Mouse (Mus musculus): ENCODE results near the gene Epha3. TPM values are rescaled to one million over a fixed set of nuclear protein-coding genes. Genes with fewer than 3 reads are reported as not detected.

Epha3 gene
- polyA plus RNA-seq, 1 experiment from 2014 or later: 79.3 TPM

DNA sequence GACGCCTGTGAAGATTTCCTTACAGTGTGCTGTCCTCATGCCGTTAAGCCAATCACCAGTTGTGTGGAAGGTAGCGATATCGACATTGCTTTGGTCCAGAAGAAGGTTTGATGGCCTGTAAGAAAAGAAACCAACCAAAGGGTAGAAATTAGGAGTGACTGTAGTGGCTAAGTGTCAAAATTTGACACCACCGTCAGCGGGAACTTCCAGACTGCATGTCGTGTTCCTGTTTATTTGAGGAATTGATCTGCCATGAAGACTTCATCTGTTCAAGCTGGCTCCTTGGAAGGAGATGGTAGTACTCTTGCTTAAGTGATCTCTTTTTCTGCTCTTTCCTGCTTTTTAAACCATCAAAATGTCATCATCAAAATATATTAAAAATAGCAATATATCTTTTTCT is 311.4 kb downstream of the Epha3 start:
- Histone ChIP-seq H3K4me1 (replicated peaks; ENCODE audit: control insufficient read depth, insufficient read depth, low read length) (no peaks in the 10 kb centered on the region), H3K27me3 (ENCODE audit: control insufficient read depth, insufficient read depth, low read length) (no peaks in the 10 kb centered on the region), H3K4me2 (ENCODE audit: low read depth, low read length, severe bottlenecking) (no peak overlapping the region), H3K9me3 (ENCODE audit: control insufficient read depth, low read length) (no peaks in the 10 kb centered on the region), H3K4me3 (ENCODE audit: low read depth, low read length) (no peak overlapping the region), H3K27ac (ENCODE audit: low read depth, low read length) (no peak overlapping the region), H3K36me3 (ENCODE audit: control insufficient read depth, insufficient read depth, low read length) (no peaks in the 10 kb centered on the region), H3K9ac (ENCODE audit: low read length) (no peak overlapping the region)
- no peak for DNase-seq (ENCODE audit: low spot score)
- 96% methylated on average over 7 of the region's 7 CpGs for WGBS
- ATAC-seq (replicated peaks; ENCODE audit: low FRiP score): no peak

DNA sequence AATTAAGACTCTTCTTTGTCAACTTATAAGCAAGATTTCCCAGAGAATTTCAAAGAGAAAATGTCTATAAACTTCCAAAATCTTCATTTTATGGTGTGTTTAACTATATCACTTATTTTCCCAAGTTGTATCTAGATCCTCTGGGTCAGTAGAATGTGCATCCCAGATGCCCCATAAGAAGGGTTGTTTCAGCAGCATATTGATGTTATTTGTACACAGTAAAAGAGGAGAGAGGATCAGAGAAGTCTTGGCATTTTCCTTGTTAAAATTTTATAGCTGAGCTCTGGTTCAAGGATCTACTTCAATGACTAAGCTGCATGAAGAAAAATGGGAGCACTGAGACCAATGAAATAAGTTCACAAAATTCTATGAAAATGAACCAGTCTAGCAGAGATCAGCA is 324.5 kb downstream of the Epha3 start:
- Histone ChIP-seq H3K4me3 (ENCODE audit: low read depth, low read length) (no peak overlapping the region), H3K27me3 (ENCODE audit: control insufficient read depth, insufficient read depth, low read length) (no peaks in the 10 kb centered on the region), H3K9ac (ENCODE audit: low read length) (no peak overlapping the region), H3K4me2 (ENCODE audit: low read depth, low read length, severe bottlenecking) (no peak overlapping the region), H3K36me3 (ENCODE audit: control insufficient read depth, insufficient read depth, low read length) (no peaks in the 10 kb centered on the region), H3K27ac (ENCODE audit: low read depth, low read length) (no peak overlapping the region), H3K9me3 (ENCODE audit: control insufficient read depth, low read length) (no peaks in the 10 kb centered on the region), H3K4me1 (replicated peaks; ENCODE audit: control insufficient read depth, insufficient read depth, low read length) (no peaks in the 10 kb centered on the region)
- no peak for ATAC-seq (replicated peaks; ENCODE audit: low FRiP score)
- DNase-seq (ENCODE audit: low spot score): no peak

DNA sequence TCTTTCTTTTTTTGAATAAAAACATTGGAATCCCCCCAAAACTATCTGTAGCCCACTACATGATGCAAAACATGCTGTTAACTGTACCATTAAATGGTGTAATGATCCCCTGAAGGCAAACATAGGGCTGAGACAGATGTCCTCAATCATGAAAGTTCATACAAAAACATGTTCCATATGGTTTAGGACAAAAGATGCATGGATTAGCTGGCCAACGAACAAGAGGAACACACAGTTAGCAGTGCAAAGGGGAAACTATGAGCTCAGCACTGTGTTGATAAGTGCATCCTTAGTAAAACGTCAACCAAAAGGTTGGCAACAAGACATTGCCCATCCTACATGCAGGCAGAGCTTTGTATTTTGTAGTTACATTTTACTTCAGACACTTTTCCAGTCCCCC is 335.2 kb downstream of the Epha3 start:
- no peaks in the 10 kb centered on the region for H3K27me3 ChIP-seq (ENCODE audit: control insufficient read depth, insufficient read depth, low read length)
- no peaks in the 10 kb centered on the region for H3K4me1 ChIP-seq (replicated peaks; ENCODE audit: control insufficient read depth, insufficient read depth, low read length)
- no peak overlapping the region for H3K9ac ChIP-seq (ENCODE audit: low read length)
- H3K9me3 ChIP-seq (ENCODE audit: control insufficient read depth, low read length): no peaks in the 10 kb centered on the region
- H3K27ac ChIP-seq (ENCODE audit: low read depth, low read length): no peak overlapping the region
- no peak for DNase-seq (ENCODE audit: low spot score)
- no peaks in the 10 kb centered on the region for H3K36me3 ChIP-seq (ENCODE audit: control insufficient read depth, insufficient read depth, low read length)
- no peak for ATAC-seq (replicated peaks; ENCODE audit: low FRiP score)
- H3K4me2 ChIP-seq (ENCODE audit: low read depth, low read length, severe bottlenecking): no peak overlapping the region
- 63% methylated on average over 2 of the region's 2 CpGs for WGBS
- no peak overlapping the region for H3K4me3 ChIP-seq (ENCODE audit: low read depth, low read length)

- ATAC-seq (replicated peaks; ENCODE audit: low FRiP score): no peak
- 94% methylated on average over 1 of the region's 1 CpGs for WGBS
- H3K4me1 ChIP-seq (replicated peaks; ENCODE audit: control insufficient read depth, insufficient read depth, low read length): no peaks in the 10 kb centered on the region
- no peaks in the 10 kb centered on the region for H3K36me3 ChIP-seq (ENCODE audit: control insufficient read depth, insufficient read depth, low read length)
- no peak overlapping the region for H3K27ac ChIP-seq (ENCODE audit: low read depth, low read length)
- H3K4me2 ChIP-seq (ENCODE audit: low read depth, low read length, severe bottlenecking): no peak overlapping the region
- DNase-seq (ENCODE audit: low spot score): no peak
- H3K9me3 ChIP-seq (ENCODE audit: control insufficient read depth, low read length): no peaks in the 10 kb centered on the region
- no peak overlapping the region for H3K9ac ChIP-seq (ENCODE audit: low read length)
- no peak overlapping the region for H3K4me3 ChIP-seq (ENCODE audit: low read depth, low read length)
- no peaks in the 10 kb centered on the region for H3K27me3 ChIP-seq (ENCODE audit: control insufficient read depth, insufficient read depth, low read length)
These were observed 346.3 kb downstream of the Epha3 start for GRCm38 (mm10) chr16:63517636-63518035.

GRCm38 (mm10) chr16:63510069-63510468 is 353.9 kb downstream of the Epha3 start:
- H3K9me3 ChIP-seq (ENCODE audit: control insufficient read depth, low read length): no peaks in the 10 kb centered on the region
- H3K9ac ChIP-seq (ENCODE audit: low read length): no peak overlapping the region
- no peaks in the 10 kb centered on the region for H3K27me3 ChIP-seq (ENCODE audit: control insufficient read depth, insufficient read depth, low read length)
- no peaks in the 10 kb centered on the region for H3K36me3 ChIP-seq (ENCODE audit: control insufficient read depth, insufficient read depth, low read length)
- H3K4me3 ChIP-seq (ENCODE audit: low read depth, low read length): no peak overlapping the region
- ATAC-seq (replicated peaks; ENCODE audit: low FRiP score) (no peak), DNase-seq (ENCODE audit: low spot score) (no peak)
- 89% methylated on average over 2 of the region's 2 CpGs for WGBS
- no peak overlapping the region for H3K27ac ChIP-seq (ENCODE audit: low read depth, low read length)
- no peaks in the 10 kb centered on the region for H3K4me1 ChIP-seq (replicated peaks; ENCODE audit: control insufficient read depth, insufficient read depth, low read length)
- no peak overlapping the region for H3K4me2 ChIP-seq (ENCODE audit: low read depth, low read length, severe bottlenecking)

DNA sequence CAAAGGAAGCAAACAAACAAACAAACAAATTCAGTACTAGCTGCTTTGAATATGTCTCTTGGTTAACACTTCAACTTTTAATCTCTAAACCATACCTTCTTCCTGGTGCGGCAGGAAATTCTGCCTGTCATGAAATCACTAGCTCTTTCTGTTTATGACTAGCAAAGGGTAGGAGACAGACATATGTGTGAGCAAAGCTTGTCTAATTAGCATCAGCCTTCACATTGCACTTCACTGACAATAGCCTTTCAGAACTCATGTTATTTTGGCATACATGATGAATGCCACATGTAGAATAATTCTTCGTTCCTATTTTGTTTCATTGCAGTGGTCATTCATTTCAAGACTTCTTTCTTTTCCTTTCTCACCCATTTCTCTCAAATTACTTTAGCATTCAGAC is 357.5 kb downstream of the Epha3 start:
- Histone ChIP-seq H3K9ac (ENCODE audit: low read length) (no peak overlapping the region), H3K27ac (ENCODE audit: low read depth, low read length) (peak overlapping the region; percentile 18; the same call in 1 of the 2 replicates)

DNA sequence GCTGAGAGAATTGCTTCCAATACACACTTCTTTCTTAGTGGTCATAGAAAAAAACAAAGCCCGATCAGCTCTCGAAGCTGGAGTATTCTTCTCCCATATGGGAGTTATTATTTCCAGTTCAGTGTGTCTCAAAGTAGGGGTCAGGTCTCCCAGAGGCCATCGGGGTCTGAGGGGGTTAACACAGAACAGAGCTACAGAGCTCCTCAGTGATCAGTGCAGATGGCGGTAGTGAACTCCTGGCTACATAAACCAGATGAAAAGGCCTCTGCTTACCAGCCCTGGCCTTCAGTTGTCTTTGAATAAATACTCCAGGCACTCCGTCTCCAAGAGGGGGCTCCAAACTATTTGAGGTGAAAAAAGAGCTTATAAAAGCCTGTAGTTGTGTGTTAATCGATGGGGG is 362.5 kb downstream of the Epha3 start:
- H3K4me3 ChIP-seq (ENCODE audit: low read depth, low read length): no peak overlapping the region
- ATAC-seq (replicated peaks; ENCODE audit: low FRiP score): peak; percentile 93
- H3K4me1 ChIP-seq (replicated peaks; ENCODE audit: control insufficient read depth, insufficient read depth, low read length): no peaks in the 10 kb centered on the region
- WGBS: 8% methylated on average over 6 of the region's 6 CpGs
- DNase-seq (ENCODE audit: low spot score): peak; percentile 79
- no peaks in the 10 kb centered on the region for H3K9me3 ChIP-seq (ENCODE audit: control insufficient read depth, low read length)
- H3K27me3 ChIP-seq (ENCODE audit: control insufficient read depth, insufficient read depth, low read length): no peaks in the 10 kb centered on the region
- no peak overlapping the region for H3K9ac ChIP-seq (ENCODE audit: low read length)
- H3K36me3 ChIP-seq (ENCODE audit: control insufficient read depth, insufficient read depth, low read length): no peaks in the 10 kb centered on the region
- H3K4me2 ChIP-seq (ENCODE audit: low read depth, low read length, severe bottlenecking): no peak overlapping the region
- H3K27ac ChIP-seq (ENCODE audit: low read depth, low read length): peak overlapping the region; percentile 81

More for the DNA sequence above, 357.5 kb downstream of the Epha3 start:
- DNase-seq (ENCODE audit: low spot score): no peak
- H3K4me1 ChIP-seq (replicated peaks; ENCODE audit: control insufficient read depth, insufficient read depth, low read length): no peaks in the 10 kb centered on the region
- no peak overlapping the region for H3K4me2 ChIP-seq (ENCODE audit: low read depth, low read length, severe bottlenecking)
- WGBS: 64% methylated on average over 2 of the region's 2 CpGs
- no peaks in the 10 kb centered on the region for H3K27me3 ChIP-seq (ENCODE audit: control insufficient read depth, insufficient read depth, low read length)
- H3K4me3 ChIP-seq (ENCODE audit: low read depth, low read length): no peak overlapping the region
- H3K36me3 ChIP-seq (ENCODE audit: control insufficient read depth, insufficient read depth, low read length): no peaks in the 10 kb centered on the region
- ATAC-seq (replicated peaks; ENCODE audit: low FRiP score): no peak
- H3K9me3 ChIP-seq (ENCODE audit: control insufficient read depth, low read length): no peaks in the 10 kb centered on the region

DNA sequence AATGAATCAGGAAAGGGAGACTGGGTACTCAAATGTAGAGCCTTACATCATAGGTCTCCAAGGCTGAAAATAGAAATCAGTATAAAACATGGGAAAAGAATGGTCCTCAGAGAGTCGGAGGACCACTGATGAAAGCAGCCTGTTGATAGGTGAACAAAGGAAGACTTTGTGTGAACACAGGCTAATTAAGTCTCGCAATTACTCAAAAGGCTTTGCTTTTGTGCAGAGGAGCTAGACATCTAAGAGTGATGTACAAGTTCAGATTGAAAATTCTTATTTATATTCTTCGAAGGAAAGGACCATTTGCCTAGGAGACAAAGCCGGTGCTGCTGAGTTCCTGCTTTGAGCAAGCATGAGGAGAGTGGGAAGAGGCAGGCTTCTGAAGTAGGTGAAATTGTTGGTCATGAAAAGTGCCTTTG is 363.0 kb downstream of the Epha3 start:
- Histone ChIP-seq H3K27me3 (ENCODE audit: control insufficient read depth, insufficient read depth, low read length) (no peaks in the 10 kb centered on the region), H3K36me3 (ENCODE audit: control insufficient read depth, insufficient read depth, low read length) (no peaks in the 10 kb centered on the region), H3K4me3 (ENCODE audit: low read depth, low read length) (no peak overlapping the region), H3K4me1 (replicated peaks; ENCODE audit: control insufficient read depth, insufficient read depth, low read length) (no peaks in the 10 kb centered on the region), H3K9me3 (ENCODE audit: control insufficient read depth, low read length) (no peaks in the 10 kb centered on the region), H3K4me2 (ENCODE audit: low read depth, low read length, severe bottlenecking) (no peak overlapping the region), H3K27ac (ENCODE audit: low read depth, low read length) (peak overlapping the region; percentile 81), H3K9ac (ENCODE audit: low read length) (no peak overlapping the region)
- DNase-seq (ENCODE audit: low spot score) (no peak), ATAC-seq (replicated peaks; ENCODE audit: low FRiP score) (peak; percentile 86)
- 14% methylated on average over 4 of the region's 4 CpGs for WGBS

Measured in forebrain, embryonic 11.5 days (tissue).